Mouse (Mus musculus) liver, embryonic 11.5 days (tissue): ENCODE measurements around the gene Slco3a1. TPM values are rescaled to one million over a fixed set of nuclear protein-coding genes. Genes with fewer than 3 reads are reported as not detected.

ENCODE experiments used
- ATAC-seq: fragments of 200-750 bp; cut with Nextera tagmentation; replicated peaks from 2 replicates; pipeline ENCODE4 v1.8.0; 2017; ENCODE audit warnings: moderate number of reproducible peaks, mild to moderate bottlenecking, moderate TSS enrichment, moderate library complexity; ENCODE audit not compliant: low FRiP score
- DNase-seq: peaks from one replicate; pipeline ENCODE4 v3.0.0-alpha.2; 2017; ENCODE audit warnings: low spot score
- H3K27ac ChIP-seq: fragments of 300-500 bp; sonication (generic); 2 replicates; pipeline ENCODE4 v1.5.1; 2014; ENCODE audit warnings: mild to moderate bottlenecking, low read depth, low read length, control low read depth
- H3K27me3 ChIP-seq: fragments of 300-500 bp; sonication (generic); replicated peaks from 2 replicates; pipeline ENCODE4 v1.6.1; 2014; ENCODE audit warnings: low read length, mixed read lengths; ENCODE audit not compliant: control insufficient read depth, insufficient read depth
- H3K36me3 ChIP-seq: fragments of 300-500 bp; sonication (generic); 2 replicates; pipeline ENCODE4 v1.6.1; 2014; ENCODE audit warnings: mild to moderate bottlenecking, low read length, moderate library complexity, mixed read lengths; ENCODE audit not compliant: control insufficient read depth, insufficient read depth
- H3K4me1 ChIP-seq: fragments of 300-500 bp; sonication (generic); replicated peaks from 2 replicates; pipeline ENCODE4 v1.6.1; 2014; ENCODE audit warnings: low read length, mixed read lengths; ENCODE audit not compliant: control insufficient read depth, insufficient read depth
- H3K4me2 ChIP-seq: fragments of 300-500 bp; sonication (generic); 2 replicates; pipeline ENCODE4 v1.6.1; 2014; ENCODE audit warnings: mild to moderate bottlenecking, control low read depth, moderate library complexity
- H3K4me3 ChIP-seq: fragments of 300-500 bp; sonication (generic); 2 replicates; pipeline ENCODE4 v1.5.1; 2014; ENCODE audit warnings: low read depth, low read length, control low read depth
- H3K9ac ChIP-seq: fragments of 300-500 bp; sonication (generic); 2 replicates; pipeline ENCODE4 v1.6.1; 2014; ENCODE audit warnings: low read depth, low read length, control low read depth
- H3K9me3 ChIP-seq: fragments of 300-500 bp; sonication (generic); 2 replicates; pipeline ENCODE4 v1.6.1; 2016; ENCODE audit warnings: low read length, inconsistent platforms, mixed read lengths; ENCODE audit not compliant: control insufficient read depth
- WGBS: fragments of 180-500 bp; shearing (Covaris S2); extraction: QIAGEN DNeasy Blood & Tissue Kit; methylation state at CpG from one replicate; pipeline ENCODE4 v1.1.7; 2014; 5-methylcytosine and 5-hydroxymethylcytosine counted together
- polyA plus RNA-seq: library from polyadenylated mRNA; unstranded; fragments of >200 nt; fragmentation: Nextera tagmentation; extraction: Ambion mirVana; gene quantifications from 2 replicates; pipeline ENCODE4 v1.2.1, GENCODE M21; 2014

The Slco3a1 gene
- polyA plus RNA-seq, 1 experiment from 2014 or later, result 2.7 TPM

GRCm38 (mm10) chr7:74373056-74373455 lies 181.5 kb downstream of the Slco3a1 start:
- 65% methylated on average over 6 of the region's 6 CpGs for whole genome bisulfite sequencing
- ATAC-seq (no peak), DNase-seq (no peak)
- H3K27ac ChIP-seq, result no peak overlapping the region
- H3K27me3 ChIP-seq, result no peaks in the 10 kb centered on the region
- no peak overlapping the region for H3K4me3 ChIP-seq
- H3K4me2 ChIP-seq, result no peak overlapping the region
- H3K36me3 ChIP-seq, result no peaks in the 10 kb centered on the region
- H3K4me1 ChIP-seq, result no peaks in the 10 kb centered on the region
- H3K9me3 ChIP-seq, result no peaks in the 10 kb centered on the region
- no peak overlapping the region for H3K9ac ChIP-seq

- Histone ChIP-seq H3K9me3 (no peaks in the 10 kb centered on the region), H3K9ac (no peak overlapping the region), H3K4me1 (no peaks in the 10 kb centered on the region), H3K4me3 (no peak overlapping the region), H3K4me2 (no peak overlapping the region), H3K36me3 (no peaks in the 10 kb centered on the region), H3K27me3 (no peaks in the 10 kb centered on the region), H3K27ac (no peak overlapping the region)
- ATAC-seq, result no peak
- 25% methylated on average over 6 of the region's 6 CpGs for WGBS
- no peak for DNase-seq
Observed at GRCm38 (mm10) chr7:74372141-74372582, 182.4 kb downstream of the Slco3a1 start.

GRCm38 (mm10) chr7:74371656-74372055 lies 182.9 kb downstream of the Slco3a1 start:
- Histone ChIP-seq H3K9ac (no peak overlapping the region), H3K4me3 (no peak overlapping the region), H3K9me3 (no peaks in the 10 kb centered on the region), H3K36me3 (no peaks in the 10 kb centered on the region), H3K4me2 (no peak overlapping the region), H3K27ac (no peak overlapping the region), H3K4me1 (no peaks in the 10 kb centered on the region), H3K27me3 (no peaks in the 10 kb centered on the region)
- ATAC-seq, result no peak
- 32% methylated on average over 2 of the region's 2 CpGs for WGBS
- no peak for DNase-seq

- H3K27me3 ChIP-seq, result no peaks in the 10 kb centered on the region
- no peaks in the 10 kb centered on the region for H3K9me3 ChIP-seq
- H3K4me3 ChIP-seq, result no peak overlapping the region
- 23% methylated on average over 2 of the region's 2 CpGs for WGBS
- no peak overlapping the region for H3K4me2 ChIP-seq
- H3K36me3 ChIP-seq, result no peaks in the 10 kb centered on the region
- DNase-seq (no peak), ATAC-seq (no peak)
- H3K9ac ChIP-seq, result no peak overlapping the region
- no peaks in the 10 kb centered on the region for H3K4me1 ChIP-seq
- H3K27ac ChIP-seq, result no peak overlapping the region
Observed at GRCm38 (mm10) chr7:74371208-74371607, 183.4 kb downstream of the Slco3a1 start.

- H3K4me3 ChIP-seq, result no peak overlapping the region
- no peaks in the 10 kb centered on the region for H3K9me3 ChIP-seq
- no peaks in the 10 kb centered on the region for H3K27me3 ChIP-seq
- DNase-seq, result no peak
- H3K4me1 ChIP-seq, result no peaks in the 10 kb centered on the region
- no peak for ATAC-seq
- H3K36me3 ChIP-seq, result no peaks in the 10 kb centered on the region
- no peak overlapping the region for H3K27ac ChIP-seq
- no peak overlapping the region for H3K4me2 ChIP-seq
- WGBS, result 63% methylated on average over 4 of the region's 4 CpGs
- no peak overlapping the region for H3K9ac ChIP-seq
Observed at GRCm38 (mm10) chr7:74369657-74370056, 184.9 kb downstream of the Slco3a1 start.

GRCm38 (mm10) chr7:74368256-74368980 lies 186.2 kb downstream of the Slco3a1 start:
- Histone ChIP-seq H3K27me3 (no peaks in the 10 kb centered on the region), H3K27ac (no peak overlapping the region), H3K4me2 (no peak overlapping the region), H3K36me3 (no peaks in the 10 kb centered on the region), H3K9ac (no peak overlapping the region), H3K4me3 (no peak overlapping the region), H3K4me1 (no peaks in the 10 kb centered on the region), H3K9me3 (no peaks in the 10 kb centered on the region)
- DNase-seq (no peak), ATAC-seq (no peak)
- WGBS, result 72% methylated on average over 11 of the region's 11 CpGs

- DNase-seq (no peak), ATAC-seq (no peak)
- Histone ChIP-seq H3K4me2 (no peak overlapping the region), H3K27ac (no peak overlapping the region), H3K4me1 (no peaks in the 10 kb centered on the region), H3K9ac (no peak overlapping the region), H3K27me3 (no peaks in the 10 kb centered on the region), H3K36me3 (no peaks in the 10 kb centered on the region), H3K9me3 (no peaks in the 10 kb centered on the region), H3K4me3 (no peak overlapping the region)
- WGBS, result 48% methylated on average over 7 of the region's 7 CpGs
Observed at GRCm38 (mm10) chr7:74367350-74367749, 187.2 kb downstream of the Slco3a1 start.

GRCm38 (mm10) chr7:74365623-74366022 lies 189.0 kb downstream of the Slco3a1 start:
- H3K4me3 ChIP-seq, result no peak overlapping the region
- H3K27me3 ChIP-seq, result no peaks in the 10 kb centered on the region
- no peaks in the 10 kb centered on the region for H3K9me3 ChIP-seq
- ATAC-seq (no peak), DNase-seq (no peak)
- H3K9ac ChIP-seq, result no peak overlapping the region
- no peaks in the 10 kb centered on the region for H3K36me3 ChIP-seq
- no peaks in the 10 kb centered on the region for H3K4me1 ChIP-seq
- 52% methylated on average over 4 of the region's 4 CpGs for WGBS
- no peak overlapping the region for H3K4me2 ChIP-seq
- H3K27ac ChIP-seq, result no peak overlapping the region

- H3K27ac ChIP-seq, result no peak overlapping the region
- H3K36me3 ChIP-seq, result no peaks in the 10 kb centered on the region
- H3K4me1 ChIP-seq, result no peaks in the 10 kb centered on the region
- H3K4me3 ChIP-seq, result no peak overlapping the region
- DNase-seq, result no peak
- H3K9ac ChIP-seq, result no peak overlapping the region
- H3K9me3 ChIP-seq, result no peaks in the 10 kb centered on the region
- 79% methylated on average over 3 of the region's 3 CpGs for WGBS
- no peak overlapping the region for H3K4me2 ChIP-seq
- no peak for ATAC-seq
- H3K27me3 ChIP-seq, result no peaks in the 10 kb centered on the region
Observed at GRCm38 (mm10) chr7:74364956-74365355, 189.6 kb downstream of the Slco3a1 start.
